Mouse (Mus musculus): Measurements from ENCODE around the gene Klk6.

DNA sequence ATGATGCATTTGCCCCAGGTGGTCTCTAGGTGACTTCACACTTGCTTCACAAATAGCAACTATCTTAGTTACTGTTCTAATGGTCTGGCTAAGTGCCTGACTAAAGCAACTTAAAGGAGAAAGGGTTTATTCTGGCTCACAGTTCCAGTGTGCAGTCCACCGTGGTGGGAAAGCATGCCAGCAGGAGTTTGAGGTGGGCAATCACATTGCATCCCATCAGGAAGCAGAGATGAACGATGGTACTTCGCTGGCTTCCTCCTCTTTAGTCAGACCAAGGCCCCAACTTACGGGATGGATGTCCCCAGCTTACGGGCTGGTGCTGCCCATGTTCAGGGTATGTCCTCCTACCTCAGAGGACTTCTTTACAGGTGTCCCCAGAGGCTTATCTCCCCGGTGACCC, 27.3 kb downstream of the Klk6 start:
- TF ChIP-seq CTCF (IDR thresholded peaks at IDR 0.05; ENCODE audit: extremely low read depth, insufficient read length, insufficient replicate concordance, low read depth, low read length) (no peak), POLR2A (IDR thresholded peaks at IDR 0.05; ENCODE audit: low read depth, low read length) (no peak)

All from small intestine, adult 2 months (tissue).